Mouse (Mus musculus) liver, adult 2 months (tissue): ENCODE results near the gene Brd4.

Experiments
- CTCF ChIP-seq: fragments of 200-500 bp; IDR thresholded peaks from 2 replicates; pipeline ENCODE4 v1.5.1; 2011; ENCODE audit warnings: low read depth, low read length, control low read depth
- POLR2A ChIP-seq: fragments of 200-500 bp; IDR thresholded peaks from 2 replicates; pipeline ENCODE4 v1.6.1; 2011; ENCODE audit warnings: low read length, control low read depth; ENCODE audit not compliant: insufficient read depth; ENCODE audit errors: extremely low read depth

DNA sequence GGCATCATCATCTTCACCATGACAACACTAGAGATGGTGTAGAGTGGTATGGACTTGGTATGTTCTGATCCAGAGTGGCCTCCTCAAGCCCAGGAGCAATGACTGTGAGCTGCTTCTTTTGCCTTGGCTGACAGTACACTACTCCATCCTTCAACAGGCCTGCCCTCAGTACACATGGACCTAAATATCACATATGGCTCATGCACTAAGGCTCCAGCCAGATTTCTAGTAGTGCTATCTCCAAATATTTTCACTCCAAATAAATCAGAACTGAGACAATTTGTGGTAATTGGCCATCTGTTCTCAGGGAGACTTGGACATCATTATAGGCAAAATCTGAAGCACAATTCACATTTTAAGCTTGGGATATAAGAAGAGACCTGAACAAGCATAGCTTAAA lies 51.3 kb downstream of the Brd4 start:
- no peak for TF ChIP-seq POLR2A
- TF ChIP-seq CTCF: no peak
